Mouse (Mus musculus) kidney, embryonic 16.5 days (tissue): ENCODE data around the gene Arhgdib. TPM values are rescaled to one million over a fixed set of nuclear protein-coding genes. Genes with fewer than 3 reads are reported as not detected.

Experiments
- ATAC-seq: fragments of 200-750 bp; cut with Nextera tagmentation; 2 replicates; pipeline ENCODE4 v1.8.0; 2017; ENCODE audit warnings: moderate TSS enrichment; ENCODE audit not compliant: low FRiP score, low TSS enrichment
- H3K27ac ChIP-seq: fragments of 300-500 bp; sonication (generic); 2 replicates; pipeline ENCODE4 v1.5.1; 2014; ENCODE audit warnings: low read length
- H3K27me3 ChIP-seq: fragments of 300-500 bp; sonication (generic); 2 replicates; pipeline ENCODE4 v1.6.1; 2014; ENCODE audit warnings: low read length, control low read depth, mixed read lengths; ENCODE audit not compliant: insufficient read depth
- H3K36me3 ChIP-seq: fragments of 300-500 bp; sonication (generic); 2 replicates; pipeline ENCODE4 v1.6.1; 2014; ENCODE audit warnings: low read length, control low read depth, mixed read lengths; ENCODE audit not compliant: insufficient read depth
- H3K4me1 ChIP-seq: fragments of 300-500 bp; sonication (generic); 2 replicates; pipeline ENCODE4 v1.6.1; 2014; ENCODE audit warnings: low read length, control low read depth, mixed read lengths; ENCODE audit not compliant: insufficient read depth
- H3K4me2 ChIP-seq: fragments of 300-500 bp; sonication (generic); replicated peaks from 2 replicates; pipeline ENCODE4 v1.6.1; 2014; ENCODE audit warnings: low read depth, low read length
- H3K4me3 ChIP-seq: fragments of 300-500 bp; sonication (generic); 2 replicates; pipeline ENCODE4 v1.5.1; 2014; ENCODE audit warnings: mild to moderate bottlenecking, low read length
- H3K9ac ChIP-seq: fragments of 300-500 bp; sonication (generic); replicated peaks from 2 replicates; pipeline ENCODE4 v1.6.1; 2014; ENCODE audit warnings: low read length
- H3K9me3 ChIP-seq: fragments of 300-500 bp; sonication (generic); 2 replicates; pipeline ENCODE4 v1.6.1; 2016; ENCODE audit warnings: low read length, control low read depth
- WGBS: fragments of 180-500 bp; shearing (Covaris S2); extraction: QIAGEN DNeasy Blood & Tissue Kit; methylation state at CpG from one replicate; pipeline ENCODE4 v1.1.7; 2014; 5-methylcytosine and 5-hydroxymethylcytosine counted together
- polyA plus RNA-seq: library from polyadenylated mRNA; unstranded; fragments of >200 nt; fragmentation: Nextera tagmentation; extraction: Ambion mirVana; gene quantifications from 2 replicates; pipeline ENCODE4 v1.2.1, GENCODE M21; 2015

Arhgdib gene
- polyA plus RNA-seq, 1 experiment from 2014 or later, result 67.6 TPM

DNA sequence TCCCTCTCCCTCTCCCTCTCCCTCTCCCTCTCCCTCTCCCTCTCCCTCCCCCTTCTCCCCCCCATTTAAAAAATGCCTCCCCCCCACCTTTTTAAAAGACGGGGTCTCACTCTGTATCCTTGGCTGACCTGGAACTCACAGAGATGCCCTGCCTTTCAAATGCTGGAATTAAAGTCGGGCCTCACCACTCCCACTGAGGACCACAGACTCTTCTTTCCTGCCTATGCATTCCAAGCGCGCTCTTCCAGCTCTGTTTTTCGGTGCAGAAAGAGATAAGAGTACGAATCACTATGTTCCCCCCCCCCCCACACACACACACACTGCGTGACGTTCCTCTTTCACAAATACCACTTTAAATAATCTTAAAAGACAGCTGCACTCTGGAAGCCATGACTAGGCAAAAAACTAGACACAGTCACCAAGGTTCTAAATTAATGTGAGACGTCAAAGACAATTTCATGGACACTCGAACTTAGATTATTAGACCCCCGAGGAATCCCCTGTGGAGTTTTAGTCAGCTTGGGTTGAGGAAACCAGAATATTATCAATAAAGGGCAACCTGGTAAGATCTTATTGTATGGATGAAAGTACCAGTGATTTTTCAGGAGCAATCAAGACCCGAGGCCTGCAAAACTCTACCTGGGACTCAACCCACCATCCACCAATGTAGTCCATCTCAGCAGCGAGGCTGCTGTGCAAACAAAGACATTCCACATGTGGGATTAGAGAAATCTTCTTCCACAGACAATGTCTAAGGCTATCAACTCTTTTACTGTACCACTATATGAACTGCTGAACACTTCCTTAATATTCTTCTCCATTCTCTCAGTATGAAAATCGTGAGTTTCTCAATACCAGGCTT is 2.1 kb downstream of the Arhgdib start:
- Histone ChIP-seq H3K9ac (no peak overlapping the region; the same call in 1 of the 2 replicates), H3K4me2 (no peak overlapping the region), H3K27ac (peak overlapping the region; percentile 89), H3K36me3 (no peaks in the 10 kb centered on the region), H3K4me1 (peaks cover 32% of the 10 kb centered on the region), H3K9me3 (no peaks in the 10 kb centered on the region), H3K27me3 (no peaks in the 10 kb centered on the region), H3K4me3 (no peak overlapping the region)
- WGBS, result 83% methylated on average over 14 of the region's 14 CpGs
- no peak for ATAC-seq

DNA sequence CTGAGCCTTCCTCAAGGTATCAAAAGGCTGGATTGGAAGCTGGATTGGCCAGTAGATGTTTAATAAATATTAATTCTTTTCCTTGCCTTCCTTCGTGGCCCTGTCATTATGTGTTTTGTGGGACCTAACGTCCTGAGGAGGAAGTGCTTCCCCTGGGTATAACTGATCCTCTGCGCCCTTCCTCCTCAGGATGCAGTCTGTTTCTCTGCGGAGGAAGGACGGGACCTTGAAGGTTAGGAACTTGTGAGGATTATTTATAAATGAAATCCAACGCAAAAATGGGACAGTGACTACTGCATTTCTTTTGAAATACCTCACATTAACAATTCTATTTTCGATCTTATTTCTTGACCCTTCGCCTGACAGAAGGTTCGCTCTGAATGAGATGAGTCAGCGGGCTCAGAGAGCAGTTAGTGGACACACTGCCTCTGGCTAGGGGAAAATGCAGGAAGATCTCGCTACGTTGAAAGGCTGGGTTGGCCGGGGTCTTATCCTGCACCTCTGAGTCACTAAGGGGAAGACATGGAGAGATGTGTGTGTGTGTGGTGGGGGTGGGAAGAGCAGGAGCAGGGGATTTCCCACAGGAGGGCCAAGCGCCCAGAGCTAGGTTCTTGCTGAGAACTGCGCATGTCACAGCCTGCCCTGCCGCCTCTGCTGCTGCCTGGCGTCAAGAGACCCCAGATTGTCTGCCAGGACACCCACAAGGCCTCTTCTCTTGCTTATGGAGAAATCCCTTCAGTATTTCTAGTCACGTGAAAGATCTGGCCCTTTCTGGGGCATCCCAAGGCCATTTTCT is 3.2 kb downstream of the Arhgdib start:
- Histone ChIP-seq H3K9ac (no peak overlapping the region), H3K4me1 (peaks cover 32% of the 10 kb centered on the region), H3K27me3 (no peaks in the 10 kb centered on the region), H3K36me3 (no peaks in the 10 kb centered on the region), H3K27ac (peak overlapping the region; percentile 69), H3K9me3 (no peaks in the 10 kb centered on the region), H3K4me3 (no peak overlapping the region), H3K4me2 (no peak overlapping the region)
- WGBS, result 76% methylated on average over 18 of the region's 18 CpGs
- no peak for ATAC-seq

DNA sequence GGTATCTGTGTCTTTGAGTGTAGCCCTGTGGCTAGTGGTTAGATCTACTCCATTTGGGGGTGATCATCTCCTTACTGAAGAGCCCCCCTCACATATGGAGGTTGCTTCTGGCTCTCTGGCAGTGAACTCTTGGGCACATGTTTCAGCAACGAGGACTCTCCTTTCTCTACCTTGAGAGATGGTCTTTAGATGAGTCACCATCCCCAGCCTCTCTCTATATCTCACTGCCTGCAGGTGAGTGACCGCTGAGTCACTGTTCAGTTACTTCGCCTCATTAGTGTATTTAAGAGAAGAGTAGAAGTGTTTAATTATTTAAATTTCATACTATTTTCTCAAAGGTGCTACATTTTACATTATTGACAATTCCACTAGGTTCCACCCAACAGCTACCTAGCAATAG is 4.6 kb downstream of the Arhgdib start:
- no peak overlapping the region for H3K4me2 ChIP-seq
- peaks cover 28% of the 10 kb centered on the region for H3K4me1 ChIP-seq
- 82% methylated on average over 3 of the region's 3 CpGs for WGBS
- H3K27ac ChIP-seq, result no peak overlapping the region
- no peak for ATAC-seq
- no peaks in the 10 kb centered on the region for H3K9me3 ChIP-seq
- H3K9ac ChIP-seq, result no peak overlapping the region
- H3K4me3 ChIP-seq, result no peak overlapping the region
- H3K36me3 ChIP-seq, result no peaks in the 10 kb centered on the region
- H3K27me3 ChIP-seq, result no peaks in the 10 kb centered on the region

DNA sequence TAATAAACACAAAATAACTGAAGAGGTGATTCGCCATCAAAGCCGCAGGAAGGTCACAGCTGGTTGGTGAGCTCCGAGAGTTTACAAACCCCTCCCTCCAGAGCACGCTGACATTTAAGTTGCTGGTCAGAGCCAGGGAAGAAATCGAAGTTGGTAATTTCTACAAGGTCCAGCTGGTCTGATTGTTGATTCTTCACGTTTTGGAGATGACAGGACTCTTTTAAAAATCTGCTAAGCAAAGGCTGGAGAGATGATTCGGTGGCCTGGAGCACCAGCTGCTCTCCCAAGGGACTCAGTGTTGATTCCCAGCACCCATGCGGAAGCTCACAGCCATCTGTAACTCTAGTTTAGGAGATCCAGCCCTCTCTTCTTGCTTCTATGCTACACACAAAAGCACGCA is 5.3 kb downstream of the Arhgdib start:
- Histone ChIP-seq H3K9me3 (no peaks in the 10 kb centered on the region), H3K27me3 (no peaks in the 10 kb centered on the region), H3K4me3 (no peak overlapping the region), H3K9ac (no peak overlapping the region), H3K36me3 (no peaks in the 10 kb centered on the region), H3K4me2 (no peak overlapping the region), H3K4me1 (peaks cover 24% of the 10 kb centered on the region), H3K27ac (no peak overlapping the region)
- no peak for ATAC-seq
- 81% methylated on average over 9 of the region's 9 CpGs for WGBS

DNA sequence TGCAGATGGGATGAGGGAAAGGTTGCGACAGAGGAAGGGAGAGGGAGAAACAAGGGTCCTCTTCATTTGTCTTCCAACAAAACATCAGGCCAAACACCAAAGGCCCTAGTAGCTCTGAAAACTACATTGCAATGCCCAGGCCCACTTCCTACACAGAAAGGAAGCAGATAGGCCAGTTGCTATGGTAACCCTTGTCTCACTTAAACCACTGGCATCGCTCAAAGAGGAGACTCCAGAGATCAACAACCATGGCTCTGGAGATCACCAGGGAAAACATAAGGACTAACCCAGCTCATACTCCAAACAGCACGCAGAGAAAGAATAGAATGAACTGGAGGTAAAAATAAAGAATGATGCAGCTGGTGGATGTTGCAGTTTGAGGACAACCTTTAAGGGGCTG is 6.5 kb downstream of the Arhgdib start:
- H3K27me3 ChIP-seq, result no peaks in the 10 kb centered on the region
- no peak overlapping the region for H3K4me3 ChIP-seq
- no peaks in the 10 kb centered on the region for H3K36me3 ChIP-seq
- 82% methylated on average over 3 of the region's 3 CpGs for WGBS
- no peak for ATAC-seq
- H3K27ac ChIP-seq, result no peak overlapping the region
- H3K9ac ChIP-seq, result no peak overlapping the region
- no peak overlapping the region for H3K4me2 ChIP-seq
- H3K9me3 ChIP-seq, result no peaks in the 10 kb centered on the region
- peaks cover 24% of the 10 kb centered on the region for H3K4me1 ChIP-seq

DNA sequence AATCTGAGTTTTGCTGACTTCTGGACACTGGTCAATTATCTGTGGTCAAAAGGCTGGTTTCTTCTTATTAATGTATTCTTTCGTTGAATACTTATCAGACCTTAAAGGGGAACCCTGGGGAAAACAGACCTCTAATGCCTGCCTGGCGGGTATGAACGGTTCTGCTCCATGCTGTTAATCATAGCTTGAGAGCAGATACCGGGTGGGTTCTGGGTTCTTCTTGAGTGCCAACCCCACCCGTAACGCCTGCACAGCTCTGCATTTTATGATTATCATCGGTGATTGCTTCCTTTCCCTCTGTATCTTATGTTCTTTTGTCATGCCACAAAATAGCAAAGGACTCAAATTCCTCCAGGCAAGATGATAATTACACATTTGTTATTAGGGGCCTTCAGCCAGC is 7.6 kb downstream of the Arhgdib start:
- Histone ChIP-seq H3K9me3 (no peaks in the 10 kb centered on the region), H3K4me3 (no peak overlapping the region), H3K4me2 (no peak overlapping the region), H3K9ac (no peak overlapping the region), H3K27ac (no peak overlapping the region), H3K27me3 (no peaks in the 10 kb centered on the region), H3K36me3 (no peaks in the 10 kb centered on the region), H3K4me1 (peaks cover 17% of the 10 kb centered on the region)
- no peak for ATAC-seq
- WGBS, result 84% methylated on average over 7 of the region's 7 CpGs

DNA sequence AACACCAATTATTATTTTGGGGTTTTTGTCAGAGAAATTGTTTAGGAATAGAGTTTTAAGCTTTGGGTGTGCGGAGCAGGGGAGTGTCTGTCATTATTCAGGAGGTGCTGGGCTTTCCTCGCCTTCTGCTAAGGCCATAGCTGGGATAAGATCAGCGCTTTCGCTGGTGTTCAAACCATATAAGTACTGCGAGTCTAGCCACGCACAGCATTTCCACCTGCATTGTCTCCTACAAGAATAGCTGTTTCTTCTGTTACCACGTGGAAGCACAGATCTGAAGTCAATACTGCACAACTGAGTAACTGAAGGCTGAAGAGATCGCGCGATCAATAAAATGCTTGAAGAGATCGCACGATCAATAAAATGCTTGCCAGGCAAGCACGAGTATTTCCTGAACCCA is 10.5 kb downstream of the Arhgdib start:
- Histone ChIP-seq H3K27me3 (no peaks in the 10 kb centered on the region), H3K27ac (peak overlapping the region; percentile 77), H3K36me3 (no peaks in the 10 kb centered on the region), H3K9ac (no peak overlapping the region), H3K4me3 (no peak overlapping the region), H3K4me2 (no peak overlapping the region), H3K4me1 (peaks cover 13% of the 10 kb centered on the region), H3K9me3 (no peaks in the 10 kb centered on the region)
- no peak for ATAC-seq
- WGBS, result 85% methylated on average over 13 of the region's 13 CpGs

DNA sequence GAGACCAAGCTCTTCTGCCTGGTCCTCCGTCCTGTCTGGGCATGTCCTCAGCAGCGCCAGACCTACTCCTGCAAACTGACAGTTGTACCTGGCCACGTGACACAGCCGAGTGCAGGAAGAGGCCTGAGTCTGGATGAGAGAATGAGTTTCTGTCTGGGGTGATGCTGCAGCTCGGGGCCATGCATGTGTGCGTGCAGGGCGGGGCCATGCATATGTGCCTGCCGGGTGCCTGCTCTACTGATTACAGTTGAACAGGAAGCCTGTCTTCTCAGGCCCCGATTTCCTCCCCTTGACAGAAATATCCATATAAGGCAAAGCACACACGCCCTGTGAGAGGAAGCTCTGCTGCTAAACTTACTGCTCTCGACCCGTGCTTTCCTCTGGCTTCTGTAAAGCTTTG is 11.0 kb downstream of the Arhgdib start:
- Histone ChIP-seq H3K9ac (peak overlapping the region; percentile 41), H3K4me2 (peak overlapping the region; percentile 26), H3K27ac (peak overlapping the region; percentile 77), H3K36me3 (no peaks in the 10 kb centered on the region), H3K4me3 (no peak overlapping the region), H3K9me3 (no peaks in the 10 kb centered on the region), H3K27me3 (no peaks in the 10 kb centered on the region), H3K4me1 (peaks cover 13% of the 10 kb centered on the region)
- peak; percentile 95 for ATAC-seq
- WGBS, result 20% methylated on average over 12 of the region's 12 CpGs

DNA sequence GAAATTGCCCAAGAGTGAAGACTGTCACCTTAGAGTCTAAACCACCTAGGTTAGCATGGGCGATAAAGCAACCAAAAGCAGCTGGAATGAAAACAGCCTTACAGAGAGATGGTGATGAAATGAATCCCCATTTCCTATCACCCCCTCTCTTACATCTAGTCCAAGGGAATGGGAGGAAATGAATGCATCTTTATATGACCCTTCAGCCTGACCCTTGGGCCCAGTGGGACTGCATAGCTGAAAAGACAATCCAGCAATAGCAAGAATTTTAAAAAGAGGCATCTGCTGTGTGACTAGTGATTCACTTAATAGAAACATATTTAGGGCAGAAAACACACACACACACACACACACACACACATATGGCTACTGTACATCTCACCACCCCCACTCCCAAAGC is 14.1 kb downstream of the Arhgdib start:
- WGBS, result 89% methylated on average over 1 of the region's 1 CpGs
- no peaks in the 10 kb centered on the region for H3K36me3 ChIP-seq
- H3K9ac ChIP-seq, result no peak overlapping the region
- peaks cover 13% of the 10 kb centered on the region for H3K4me1 ChIP-seq
- H3K27me3 ChIP-seq, result no peaks in the 10 kb centered on the region
- no peak overlapping the region for H3K4me3 ChIP-seq
- H3K4me2 ChIP-seq, result no peak overlapping the region
- ATAC-seq, result no peak
- no peak overlapping the region; the same call in 1 of the 2 replicates for H3K27ac ChIP-seq
- no peaks in the 10 kb centered on the region for H3K9me3 ChIP-seq

DNA sequence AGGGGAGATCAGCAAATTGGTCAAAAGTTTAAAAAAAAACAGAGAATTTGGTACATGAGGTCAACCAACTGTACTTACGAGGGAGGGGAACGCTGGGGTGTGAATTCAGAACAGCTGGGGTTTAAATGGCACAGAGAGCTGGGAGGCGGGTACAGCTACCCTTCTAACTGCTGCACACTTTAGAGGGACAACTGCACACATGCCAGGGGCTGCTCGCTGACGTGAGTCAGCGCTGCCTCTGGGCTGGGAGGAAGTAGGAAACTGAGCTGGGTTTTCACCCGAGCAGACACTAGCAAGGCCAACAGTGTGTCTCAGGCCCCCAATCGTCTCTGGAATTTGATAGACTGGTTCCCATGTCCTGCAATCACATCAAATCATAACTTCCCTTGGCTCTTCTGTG is 16.6 kb downstream of the Arhgdib start:
- Histone ChIP-seq H3K27ac (no peak overlapping the region), H3K4me1 (no peaks in the 10 kb centered on the region), H3K4me2 (no peak overlapping the region), H3K9ac (0 out of 2 replicates have a peak overlapping the region, but pooled peaks have one; percentile 11), H3K36me3 (no peaks in the 10 kb centered on the region), H3K9me3 (no peaks in the 10 kb centered on the region), H3K4me3 (no peak overlapping the region), H3K27me3 (no peaks in the 10 kb centered on the region)
- 56% methylated on average over 8 of the region's 8 CpGs for WGBS
- no peak for ATAC-seq
